Mouse (Mus musculus) heart, postnatal 10 days (tissue): ENCODE data around the gene Ccdc171. TPM values are rescaled to one million over a fixed set of nuclear protein-coding genes. Genes with fewer than 3 reads are reported as not detected.

Experiments used
- DNase-seq, 2 experiments: peaks; one replicate each; pipeline ENCODE4 v3.0.0; 2021
- intact Hi-C: fragments of 180-260 bp; cut with DNase I; formaldehyde crosslinking; loops from one replicate; pipeline ENCODE4 v1.15.1; 2025
- total RNA-seq, 2 experiments: library from RNA; stranded (reverse); gene quantifications; 2 replicates each; pipeline ENCODE4 v1.2.3; 2021

Ccdc171 gene
- total RNA-seq, 2 experiments from 2014 or later, result 1.1 to 1.7 TPM

- intact Hi-C loops, result no loop called here
Measured at GRCm38 (mm10) chr4:83742806-83743460, 217.6 kb downstream of the Ccdc171 start.

GRCm38 (mm10) chr4:83775136-83775535 lies 249.8 kb downstream of the Ccdc171 start:
- intact Hi-C loops, result no loop called here

More at GRCm38 (mm10) chr4:83742806-83743460, 217.6 kb downstream of the Ccdc171 start:
- DNase-seq, result no peak

GRCm38 (mm10) chr4:83780044-83780443 lies 254.7 kb downstream of the Ccdc171 start:
- intact Hi-C loops, result no loop called here
- DNase-seq, result no peak

More at GRCm38 (mm10) chr4:83775136-83775535, 249.8 kb downstream of the Ccdc171 start:
- no peak for DNase-seq

GRCm38 (mm10) chr4:83785115-83785514 lies 259.8 kb downstream of the Ccdc171 start:
- intact Hi-C loops, result no loop called here
- DNase-seq, result no peak

GRCm38 (mm10) chr4:83791811-83792210 lies 266.5 kb downstream of the Ccdc171 start:
- no peak for DNase-seq
- intact Hi-C loops, result loop anchor here (10.0 kb wide), 2 partner anchors 223 to 883 kb away; partner anchors contain the start of gene Bnc2

GRCm38 (mm10) chr4:83794315-83794922 lies 269.1 kb downstream of the Ccdc171 start:
- intact Hi-C loops, result loop anchor here (10.0 kb wide), 2 partner anchors 220 to 880 kb away; partner anchors contain the start of gene Bnc2
- DNase-seq, result peak; percentile 57 to 71

GRCm38 (mm10) chr4:83794930-83795459 lies 269.6 kb downstream of the Ccdc171 start:
- intact Hi-C loops, result loop anchor here (5.0 to 10.0 kb wide), 4 partner anchors 107 to 1302 kb away; partner anchors contain the start of gene Bnc2
- no peak for DNase-seq

- intact Hi-C loops, result loop anchor here (5.0 to 10.0 kb wide), 4 partner anchors 104 to 1299 kb away; partner anchors contain the start of gene Bnc2
- no peak for DNase-seq
Measured at GRCm38 (mm10) chr4:83797976-83798375, 272.6 kb downstream of the Ccdc171 start.

- peak in 1 of 2 experiments; percentile 15 for DNase-seq
Measured at GRCm38 (mm10) chr4:83798674-83799430, 273.5 kb downstream of the Ccdc171 start.

GRCm38 (mm10) chr4:83800402-83800801 lies 275.1 kb downstream of the Ccdc171 start:
- intact Hi-C loops, result no loop called here
- DNase-seq, result no peak

More at GRCm38 (mm10) chr4:83798674-83799430, 273.5 kb downstream of the Ccdc171 start:
- intact Hi-C loops, result loop anchor here (5.0 to 10.0 kb wide), 4 partner anchors 103 to 1298 kb away; partner anchors contain the start of gene Bnc2

- DNase-seq, result no peak
Measured at GRCm38 (mm10) chr4:83816925-83817324, 291.6 kb downstream of the Ccdc171 start.

GRCm38 (mm10) chr4:83829718-83830459 lies 304.5 kb downstream of the Ccdc171 start:
- intact Hi-C loops, result no loop called here

More at GRCm38 (mm10) chr4:83816925-83817324, 291.6 kb downstream of the Ccdc171 start:
- intact Hi-C loops, result no loop called here

GRCm38 (mm10) chr4:83830891-83831880 lies 305.8 kb downstream of the Ccdc171 start:
- DNase-seq, result peak; percentile 43 to 48
- intact Hi-C loops, result no loop called here

More at GRCm38 (mm10) chr4:83829718-83830459, 304.5 kb downstream of the Ccdc171 start:
- DNase-seq, result no peak

GRCm38 (mm10) chr4:83839077-83839476 lies 313.7 kb downstream of the Ccdc171 start:
- peak; percentile 14 to 24 for DNase-seq
- intact Hi-C loops, result no loop called here

GRCm38 (mm10) chr4:83846304-83846703 lies 321.0 kb downstream of the Ccdc171 start:
- intact Hi-C loops, result no loop called here
- DNase-seq, result no peak

- DNase-seq, result no peak
- intact Hi-C loops, result no loop called here
Measured at GRCm38 (mm10) chr4:83853885-83854284, 328.5 kb downstream of the Ccdc171 start.

- intact Hi-C loops, result no loop called here
- DNase-seq, result no peak
Measured at GRCm38 (mm10) chr4:83861706-83862105, 336.4 kb downstream of the Ccdc171 start.

GRCm38 (mm10) chr4:83862295-83862694 lies 336.9 kb downstream of the Ccdc171 start:
- no peak for DNase-seq

GRCm38 (mm10) chr4:83876600-83876999 lies 351.3 kb downstream of the Ccdc171 start:
- DNase-seq, result no peak
- intact Hi-C loops, result no loop called here

More at GRCm38 (mm10) chr4:83862295-83862694, 336.9 kb downstream of the Ccdc171 start:
- intact Hi-C loops, result no loop called here
